Mouse (Mus musculus) heart, embryonic 10.5 days (tissue): ENCODE measurements at regions not wholly inside any gene's neighbourhood (a gene's known extent, or its start where the extent isn't known, plus 50 kb on each side); places are given as distances from the start of the nearest gene placed in this dataset.
"Not testable (repeated sequence)": the region's sequence is repeated elsewhere in the genome, so short reads cannot be mapped to it uniquely, and the experiment has no call there.

Source experiments
- DNase-seq: peaks from one replicate; pipeline ENCODE4 v3.0.0-alpha.2; 2017; ENCODE audit warnings: low spot score
- H3K27ac ChIP-seq: fragments of 300-500 bp; sonication (generic); 2 replicates; pipeline ENCODE4 v1.5.1; 2016; ENCODE audit warnings: mild to moderate bottlenecking
- H3K27me3 ChIP-seq: fragments of 300-500 bp; sonication (generic); 2 replicates; pipeline ENCODE4 v1.6.1; 2016; ENCODE audit warnings: mild to moderate bottlenecking; ENCODE audit not compliant: poor library complexity, insufficient read depth, severe bottlenecking
- H3K36me3 ChIP-seq: fragments of 300-500 bp; sonication (generic); 2 replicates; pipeline ENCODE4 v1.6.1; 2016; ENCODE audit warnings: mild to moderate bottlenecking, moderate library complexity
- H3K4me1 ChIP-seq: fragments of 300-500 bp; sonication (generic); 2 replicates; pipeline ENCODE4 v1.6.1; 2016; ENCODE audit warnings: mild to moderate bottlenecking
- H3K4me3 ChIP-seq: fragments of 300-500 bp; sonication (generic); 2 replicates; pipeline ENCODE4 v1.5.1; 2016; ENCODE audit warnings: mild to moderate bottlenecking, moderate library complexity
- H3K9me3 ChIP-seq: fragments of 300-500 bp; sonication (generic); 2 replicates; pipeline ENCODE4 v1.6.1; 2016; ENCODE audit warnings: mild to moderate bottlenecking, moderate library complexity
- WGBS: fragments of 180-500 bp; shearing (Covaris S2); methylation state at CpG from one replicate; pipeline ENCODE4 v1.1.7; 2016; 5-methylcytosine and 5-hydroxymethylcytosine counted together

GRCm38 (mm10) chr12:106317738-106318137 lies 307.7 kb downstream of the Vrk1 start:
- 84% methylated on average over 16 of the region's 16 CpGs for WGBS
- no peaks in the 10 kb centered on the region for H3K4me1 ChIP-seq
- H3K9me3 ChIP-seq = no peaks in the 10 kb centered on the region
- H3K27ac ChIP-seq = no peak overlapping the region
- DNase-seq = no peak
- no peaks in the 10 kb centered on the region for H3K36me3 ChIP-seq
- peaks cover 5% of the 10 kb centered on the region; the same call in 1 of the 2 replicates for H3K27me3 ChIP-seq
- H3K4me3 ChIP-seq = no peak overlapping the region

GRCm38 (mm10) chr12:106321511-106321910 lies 311.5 kb downstream of the Vrk1 start:
- no peaks in the 10 kb centered on the region for H3K4me1 ChIP-seq
- H3K4me3 ChIP-seq = no peak overlapping the region
- no peak overlapping the region for H3K27ac ChIP-seq
- DNase-seq = no peak
- no peaks in the 10 kb centered on the region for H3K27me3 ChIP-seq
- H3K36me3 ChIP-seq = no peaks in the 10 kb centered on the region
- H3K9me3 ChIP-seq = no peaks in the 10 kb centered on the region
- WGBS = 82% methylated on average over 7 of the region's 7 CpGs

- Histone ChIP-seq H3K4me3 (no peak overlapping the region), H3K4me1 (no peaks in the 10 kb centered on the region), H3K27me3 (no peaks in the 10 kb centered on the region), H3K9me3 (no peaks in the 10 kb centered on the region), H3K27ac (no peak overlapping the region), H3K36me3 (no peaks in the 10 kb centered on the region)
- no peak for DNase-seq
- WGBS = 82% methylated on average over 4 of the region's 4 CpGs
Observed at GRCm38 (mm10) chr12:106326611-106327010, 316.6 kb downstream of the Vrk1 start.

GRCm38 (mm10) chr12:106327351-106327750 lies 317.3 kb downstream of the Vrk1 start:
- no peak overlapping the region for H3K4me3 ChIP-seq

GRCm38 (mm10) chr12:106357867-106358266 lies 347.8 kb downstream of the Vrk1 start:
- Histone ChIP-seq H3K4me1 (no peaks in the 10 kb centered on the region), H3K36me3 (no peaks in the 10 kb centered on the region), H3K9me3 (no peaks in the 10 kb centered on the region), H3K27me3 (no peaks in the 10 kb centered on the region), H3K4me3 (no peak overlapping the region), H3K27ac (no peak overlapping the region)
- WGBS = 89% methylated on average over 9 of the region's 9 CpGs
- DNase-seq = no peak

More at GRCm38 (mm10) chr12:106327351-106327750, 317.3 kb downstream of the Vrk1 start:
- H3K4me1 ChIP-seq = no peaks in the 10 kb centered on the region
- H3K27me3 ChIP-seq = no peaks in the 10 kb centered on the region
- no peak overlapping the region for H3K27ac ChIP-seq
- WGBS = 65% methylated on average over 5 of the region's 5 CpGs
- no peaks in the 10 kb centered on the region for H3K36me3 ChIP-seq
- DNase-seq = no peak
- H3K9me3 ChIP-seq = no peaks in the 10 kb centered on the region

GRCm38 (mm10) chr12:106361646-106362045 lies 351.6 kb downstream of the Vrk1 start:
- WGBS = 60% methylated on average over 7 of the region's 7 CpGs
- H3K4me1 ChIP-seq, H3K27me3 ChIP-seq, H3K36me3 ChIP-seq, H3K27ac ChIP-seq, H3K9me3 ChIP-seq, H3K4me3 ChIP-seq: not testable (repeated sequence)
- DNase-seq = peak; percentile 54

GRCm38 (mm10) chr12:106374840-106375375 lies 364.9 kb downstream of the Vrk1 start:
- no peaks in the 10 kb centered on the region for H3K36me3 ChIP-seq
- DNase-seq = no peak
- H3K9me3 ChIP-seq = no peaks in the 10 kb centered on the region
- no peak overlapping the region for H3K27ac ChIP-seq
- 72% methylated on average over 12 of the region's 12 CpGs for whole genome bisulfite sequencing
- no peaks in the 10 kb centered on the region for H3K4me1 ChIP-seq
- H3K27me3 ChIP-seq = no peaks in the 10 kb centered on the region
- no peak overlapping the region for H3K4me3 ChIP-seq

- Histone ChIP-seq H3K4me1 (no peaks in the 10 kb centered on the region), H3K27me3 (no peaks in the 10 kb centered on the region), H3K4me3 (no peak overlapping the region), H3K27ac (no peak overlapping the region), H3K36me3 (no peaks in the 10 kb centered on the region), H3K9me3 (no peaks in the 10 kb centered on the region)
- 86% methylated on average over 13 of the region's 13 CpGs for WGBS
- DNase-seq = no peak
Observed at GRCm38 (mm10) chr12:106375886-106376285, 365.9 kb downstream of the Vrk1 start.

GRCm38 (mm10) chr12:106376783-106377182 lies 366.8 kb downstream of the Vrk1 start:
- H3K9me3 ChIP-seq = no peaks in the 10 kb centered on the region
- 89% methylated on average over 12 of the region's 12 CpGs for WGBS
- H3K4me3 ChIP-seq = no peak overlapping the region
- H3K27ac ChIP-seq = no peak overlapping the region
- no peaks in the 10 kb centered on the region for H3K36me3 ChIP-seq
- H3K4me1 ChIP-seq = no peaks in the 10 kb centered on the region
- H3K27me3 ChIP-seq = no peaks in the 10 kb centered on the region
- no peak for DNase-seq

- H3K9me3 ChIP-seq = no peaks in the 10 kb centered on the region
- no peak for DNase-seq
- no peaks in the 10 kb centered on the region for H3K36me3 ChIP-seq
- no peaks in the 10 kb centered on the region for H3K4me1 ChIP-seq
- no peaks in the 10 kb centered on the region for H3K27me3 ChIP-seq
- H3K4me3 ChIP-seq = no peak overlapping the region
- no peak overlapping the region for H3K27ac ChIP-seq
- WGBS = 95% methylated on average over 1 of the region's 1 CpGs
Observed at GRCm38 (mm10) chr12:106377281-106377680, 367.3 kb downstream of the Vrk1 start.

- 73% methylated on average over 5 of the region's 5 CpGs for WGBS
- H3K4me3 ChIP-seq = no peak overlapping the region
- no peaks in the 10 kb centered on the region for H3K36me3 ChIP-seq
- no peaks in the 10 kb centered on the region for H3K27me3 ChIP-seq
- H3K27ac ChIP-seq = no peak overlapping the region
- no peak for DNase-seq
- H3K4me1 ChIP-seq = no peaks in the 10 kb centered on the region
- H3K9me3 ChIP-seq = no peaks in the 10 kb centered on the region
Observed at GRCm38 (mm10) chr12:106377761-106378160, 367.7 kb downstream of the Vrk1 start.

GRCm38 (mm10) chr12:106378303-106379075 lies 368.5 kb downstream of the Vrk1 start:
- Histone ChIP-seq H3K9me3 (no peaks in the 10 kb centered on the region), H3K4me3 (peak overlapping the region; percentile 58), H3K36me3 (no peaks in the 10 kb centered on the region), H3K27ac (no peak overlapping the region), H3K27me3 (no peaks in the 10 kb centered on the region), H3K4me1 (no peaks in the 10 kb centered on the region)
- DNase-seq = no peak
- 24% methylated on average over 19 of the region's 19 CpGs for WGBS

- no peaks in the 10 kb centered on the region for H3K4me1 ChIP-seq
- 4% methylated on average over 14 of the region's 14 CpGs for WGBS
- H3K27ac ChIP-seq = no peak overlapping the region
- DNase-seq = no peak
- H3K9me3 ChIP-seq = no peaks in the 10 kb centered on the region
- H3K36me3 ChIP-seq = no peaks in the 10 kb centered on the region
- H3K4me3 ChIP-seq = peak overlapping the region; percentile 58
- H3K27me3 ChIP-seq = no peaks in the 10 kb centered on the region
Observed at GRCm38 (mm10) chr12:106379151-106379594, 369.1 kb downstream of the Vrk1 start.
